Mouse (Mus musculus) urinary bladder, postnatal 4 days (tissue): ENCODE measurements around the gene Ppp2r2c.

ENCODE experiments used
- DNase-seq, 2 experiments: peaks; one replicate each; pipeline ENCODE4 v3.0.0; 2021 to 2022; ENCODE audit warnings: low spot score in 2 of 2

Gene Ppp2r2c

DNA sequence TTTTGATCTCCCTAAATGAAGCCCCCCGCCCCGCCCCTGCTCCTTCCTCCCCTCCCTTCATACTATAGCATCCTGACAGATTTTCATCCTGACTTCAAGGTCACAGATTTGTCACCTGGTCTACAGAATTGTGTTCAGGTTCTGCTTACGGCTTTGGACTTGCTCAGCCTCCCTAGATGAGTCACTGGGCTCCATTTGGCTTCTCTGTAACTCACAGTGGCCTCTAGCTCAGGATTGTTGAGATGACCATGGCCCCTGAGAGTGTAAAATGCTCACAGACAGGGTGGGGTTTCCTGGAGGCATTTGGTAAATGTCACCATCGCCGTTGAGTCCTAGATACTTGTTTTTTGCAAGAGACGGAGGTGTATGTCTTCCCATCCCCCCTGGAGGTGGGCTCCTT, 2.6 kb downstream of the Ppp2r2c start:
- no peak for DNase-seq

DNA sequence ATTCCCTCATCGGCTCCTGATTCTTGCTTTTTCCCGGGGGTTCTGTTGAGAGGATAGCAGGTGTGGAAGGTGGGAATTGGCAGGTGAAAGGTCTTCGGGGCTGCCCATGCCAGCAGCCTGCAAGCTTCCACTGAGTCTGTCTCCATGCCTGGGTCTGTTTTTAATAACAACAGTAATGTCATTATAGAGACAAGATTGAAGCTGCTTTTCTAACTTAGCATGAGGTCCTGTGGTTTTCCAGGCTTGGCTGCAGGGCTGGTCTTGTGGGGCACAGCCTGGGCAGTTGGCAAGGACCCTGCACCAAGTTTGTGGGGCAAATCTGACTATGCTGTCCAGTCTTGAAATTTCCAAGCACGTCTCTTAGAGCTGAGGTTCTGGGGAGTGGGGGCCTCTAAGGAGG, 7.6 kb downstream of the Ppp2r2c start:
- no peak for DNase-seq

- DNase-seq, result no peak
Observed at GRCm38 (mm10) chr5:36876777-36877396, 8.6 kb downstream of the Ppp2r2c start.

GRCm38 (mm10) chr5:36877641-36878040, 9.3 kb downstream of the Ppp2r2c start:
- no peak for DNase-seq

DNA sequence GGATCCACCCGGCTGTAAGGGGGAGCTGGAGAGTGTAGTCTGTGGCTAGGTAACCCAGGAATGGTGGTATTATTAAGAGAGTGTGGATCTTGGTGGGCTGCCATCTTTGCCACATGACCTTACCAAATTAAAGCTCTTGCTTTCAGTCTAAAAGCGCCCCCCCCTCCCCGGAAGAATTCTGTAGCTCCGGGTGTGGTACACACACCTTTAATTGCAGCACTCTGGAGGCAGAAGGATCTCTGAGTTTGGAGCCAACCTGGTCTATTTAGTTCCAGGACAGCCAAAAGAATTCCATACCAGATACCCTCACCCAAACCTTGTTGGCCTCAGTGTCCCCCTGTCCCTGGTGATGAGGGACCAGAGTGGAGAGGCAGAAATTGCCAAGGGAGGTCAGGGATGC, 10.5 kb downstream of the Ppp2r2c start:
- no peak for DNase-seq

DNA sequence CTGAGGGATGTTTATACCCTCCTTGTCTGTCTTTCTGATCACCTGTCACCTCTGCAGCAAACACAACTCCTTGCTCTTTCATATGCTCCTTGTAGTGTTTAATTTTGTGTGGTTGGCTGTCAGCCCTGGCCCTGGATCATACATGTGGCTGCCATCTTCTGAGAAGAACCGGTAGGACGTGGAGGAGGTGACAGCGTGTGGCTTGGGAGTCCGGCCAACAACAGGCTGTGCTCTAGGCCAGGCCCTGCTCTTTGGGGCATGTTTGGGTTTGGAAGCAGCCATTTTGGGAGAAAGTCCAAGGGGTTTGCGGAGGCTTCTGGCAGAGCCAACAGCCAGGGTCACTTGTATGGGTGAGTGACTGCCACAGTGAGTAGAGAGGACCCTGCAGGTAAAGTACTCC, 12.3 kb downstream of the Ppp2r2c start:
- DNase-seq, result no peak

DNA sequence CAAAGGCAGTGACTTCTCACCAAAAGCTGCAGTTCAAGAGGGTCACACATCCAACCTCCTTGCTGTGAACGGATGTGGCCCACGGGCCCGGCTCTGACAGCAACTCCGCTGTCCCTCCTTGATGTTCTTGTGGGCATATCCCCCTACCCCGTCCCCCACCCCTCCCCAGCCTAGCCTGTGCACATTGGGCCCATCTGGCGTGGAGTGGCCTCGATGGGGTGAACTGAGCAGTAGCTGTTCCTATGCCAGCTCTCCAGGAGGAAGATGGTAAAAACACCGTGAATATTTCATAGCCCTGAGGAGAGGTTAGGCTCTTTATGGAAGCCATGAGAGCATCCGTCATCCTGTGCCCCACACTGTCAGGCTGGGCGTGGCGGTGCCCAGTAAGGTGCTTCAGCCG, 15.2 kb downstream of the Ppp2r2c start:
- DNase-seq, result no peak

GRCm38 (mm10) chr5:36885067-36885466, 16.8 kb downstream of the Ppp2r2c start:
- DNase-seq, result no peak

- DNase-seq, result no peak
Observed at GRCm38 (mm10) chr5:36885595-36885994, 17.3 kb downstream of the Ppp2r2c start.

- no peak for DNase-seq
Observed at GRCm38 (mm10) chr5:36886298-36886697, 18.0 kb downstream of the Ppp2r2c start.

GRCm38 (mm10) chr5:36886852-36887283, 18.6 kb downstream of the Ppp2r2c start:
- DNase-seq, result no peak

- no peak for DNase-seq
Observed at GRCm38 (mm10) chr5:36887299-36887988, 19.1 kb downstream of the Ppp2r2c start.

DNA sequence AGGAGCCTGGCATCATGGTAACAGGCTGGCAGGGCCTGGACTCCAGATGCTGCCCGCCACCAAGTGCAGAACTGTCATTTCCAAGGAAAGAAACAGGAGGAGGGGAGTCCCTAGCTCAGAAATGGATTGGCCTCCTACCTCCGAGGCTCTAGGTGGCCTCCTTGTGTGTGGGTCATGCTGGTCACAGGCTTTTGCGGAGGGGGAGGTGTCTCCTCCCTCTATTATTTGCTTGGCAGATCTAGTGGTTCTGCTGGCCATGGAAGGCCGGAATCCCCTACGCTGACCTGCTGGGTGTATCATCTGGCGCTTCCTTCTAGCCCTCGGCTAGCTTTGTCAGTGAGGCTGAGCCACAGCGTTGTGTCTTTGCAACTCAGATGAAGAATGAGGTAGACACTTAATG, 20.2 kb downstream of the Ppp2r2c start:
- DNase-seq, result no peak

DNA sequence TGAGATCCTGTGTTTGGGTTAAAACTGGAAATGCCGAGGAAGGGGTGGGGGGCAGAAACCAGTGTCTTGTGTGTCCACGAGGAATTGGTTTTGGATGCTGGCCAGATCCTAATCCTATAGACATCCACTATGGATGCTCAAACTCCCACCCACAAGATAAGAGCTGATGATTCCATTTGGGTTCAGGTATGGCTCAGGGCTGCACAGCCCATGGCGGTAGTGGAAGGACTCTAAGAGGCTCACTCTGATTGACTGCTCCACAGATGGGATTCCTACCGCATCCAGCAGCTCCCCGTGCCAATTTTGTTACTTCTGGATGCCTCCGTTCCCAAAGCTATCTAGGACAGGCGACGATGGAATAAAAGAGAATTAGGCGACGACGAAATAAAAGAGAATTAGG, 20.6 kb downstream of the Ppp2r2c start:
- DNase-seq, result no peak

- DNase-seq, result no peak
Observed at GRCm38 (mm10) chr5:36889380-36889886, 21.1 kb downstream of the Ppp2r2c start.

GRCm38 (mm10) chr5:36890794-36891193, 22.5 kb downstream of the Ppp2r2c start:
- no peak for DNase-seq

GRCm38 (mm10) chr5:36891793-36892470, 23.6 kb downstream of the Ppp2r2c start:
- DNase-seq, result no peak

GRCm38 (mm10) chr5:36893263-36893662, 24.9 kb downstream of the Ppp2r2c start:
- no peak for DNase-seq

- no peak for DNase-seq
Observed at GRCm38 (mm10) chr5:36894070-36894469, 25.8 kb downstream of the Ppp2r2c start.

DNA sequence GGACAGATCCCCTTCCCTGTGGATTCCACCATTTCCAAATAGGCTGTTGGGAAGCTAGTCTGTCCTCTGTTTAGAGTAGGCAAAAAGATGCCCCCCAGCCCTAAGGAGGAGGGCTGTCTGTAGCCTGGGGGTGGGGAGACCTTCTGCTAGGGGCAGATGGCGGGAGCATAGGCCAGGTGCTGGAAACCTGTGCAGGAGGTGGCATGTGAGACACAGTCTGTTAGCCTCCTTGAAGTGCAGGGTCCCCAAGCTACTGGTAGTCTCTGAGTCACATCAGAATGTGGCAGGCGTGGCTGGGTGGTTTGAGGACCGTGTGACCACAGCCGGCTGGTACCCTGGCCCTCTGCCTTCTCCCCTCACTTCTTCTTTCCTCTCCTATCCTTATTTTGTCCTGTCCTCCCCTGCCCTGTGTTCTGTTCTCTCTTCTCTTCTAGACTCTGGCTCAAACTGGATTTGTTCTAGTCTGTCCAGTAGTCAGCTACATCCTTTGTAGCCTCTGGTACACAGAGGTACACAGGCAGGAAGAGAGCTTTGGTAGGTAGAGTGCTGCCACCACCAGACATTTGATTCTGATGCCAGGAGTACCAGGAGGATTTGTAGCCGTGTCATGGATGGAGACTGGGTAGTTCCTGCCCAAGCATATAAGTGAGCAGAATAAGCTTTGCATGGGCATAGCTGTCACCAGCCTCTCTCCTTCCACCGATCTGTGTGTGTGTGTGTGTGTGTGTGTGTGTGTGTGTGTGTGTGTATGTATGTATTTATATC, 26.5 kb downstream of the Ppp2r2c start:
- DNase-seq, result no peak

DNA sequence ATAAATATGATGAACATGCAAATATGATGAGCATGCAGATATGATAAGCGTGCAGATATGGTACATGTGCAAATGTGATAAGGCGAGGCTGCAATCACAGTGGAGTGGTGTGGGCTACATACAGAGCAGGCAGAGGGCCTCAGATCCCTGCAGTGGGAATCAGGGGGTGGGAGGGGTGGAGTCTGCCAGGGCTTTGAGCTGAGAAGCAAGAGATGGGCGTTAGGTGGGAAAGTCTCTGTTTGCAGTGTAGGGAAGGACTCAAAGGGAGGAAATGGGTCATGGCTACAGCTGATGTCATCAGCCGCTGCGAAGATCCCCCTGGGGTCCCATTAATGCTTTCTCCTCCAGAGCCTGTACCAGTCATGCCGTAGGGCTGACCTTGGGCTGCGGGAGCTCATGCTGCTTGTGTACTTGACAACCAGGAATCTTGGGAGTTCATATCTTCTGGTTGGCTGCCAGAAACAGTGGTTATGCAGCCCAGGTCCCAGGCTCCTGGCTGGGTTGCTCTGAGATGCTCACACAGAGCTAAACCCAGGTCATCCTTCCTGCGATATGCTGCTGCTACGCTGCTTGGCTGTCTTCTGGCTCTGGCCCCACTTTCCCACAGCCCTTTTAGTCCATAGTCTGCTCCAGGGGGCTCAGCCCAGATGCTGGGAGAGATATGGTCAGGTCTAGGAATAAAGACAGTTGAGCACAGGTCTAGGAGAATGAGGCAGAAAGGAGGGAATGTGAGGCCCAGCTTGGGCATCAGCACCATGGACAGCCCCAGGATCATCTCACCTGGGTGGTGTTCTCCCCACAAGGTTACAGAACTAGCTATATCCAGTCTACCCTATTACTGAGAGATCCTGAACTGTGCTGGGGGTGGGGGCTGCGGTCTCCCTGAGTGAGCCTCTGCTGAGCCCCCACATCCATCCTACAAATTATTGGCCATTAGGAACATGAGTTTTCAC, 27.6 kb downstream of the Ppp2r2c start:
- no peak for DNase-seq
